Mouse (Mus musculus) 3134 (cell line): ENCODE data around the gene Gm15130.

Experiments
- DNase-seq: peaks from one replicate; pipeline ENCODE4 v3.0.0-alpha.2; 2011; ENCODE audit warnings: low spot score; ENCODE audit not compliant: insufficient read length; ENCODE audit errors: extremely low read depth

The Gm15130 gene

GRCm38 (mm10) chr2:111152836-111153235 lies at the start of gene Gm15130:
Gm15130 (minus strand) TSS chr2:111152936.
- DNase-seq = no peak

GRCm38 (mm10) chr2:111182068-111182467 lies 29.3 kb upstream of the Gm15130 start:
- no peak for DNase-seq

- no peak for DNase-seq
Observed at GRCm38 (mm10) chr2:111135739-111136138, 17.0 kb downstream of the Gm15130 start.

- no peak for DNase-seq
Observed at GRCm38 (mm10) chr2:111105882-111106281, 46.9 kb downstream of the Gm15130 start, which contains the start of gene Gm13941. Gm13941 (minus strand) TSS chr2:111105982.
